Mouse (Mus musculus) stomach, postnatal 0 days (tissue): Measurements from ENCODE around the gene Manea.

Source experiments
- CTCF ChIP-seq: IDR thresholded peaks from 2 replicates; pipeline ENCODE4 v1.5.1; 2016; ENCODE audit warnings: antibody characterized with exemption, low read depth, mild to moderate bottlenecking, moderate library complexity
- EP300 ChIP-seq: optimal IDR thresholded peaks from 2 replicates; pipeline ENCODE3; 2016; ENCODE audit warnings: antibody characterized with exemption

DNA sequence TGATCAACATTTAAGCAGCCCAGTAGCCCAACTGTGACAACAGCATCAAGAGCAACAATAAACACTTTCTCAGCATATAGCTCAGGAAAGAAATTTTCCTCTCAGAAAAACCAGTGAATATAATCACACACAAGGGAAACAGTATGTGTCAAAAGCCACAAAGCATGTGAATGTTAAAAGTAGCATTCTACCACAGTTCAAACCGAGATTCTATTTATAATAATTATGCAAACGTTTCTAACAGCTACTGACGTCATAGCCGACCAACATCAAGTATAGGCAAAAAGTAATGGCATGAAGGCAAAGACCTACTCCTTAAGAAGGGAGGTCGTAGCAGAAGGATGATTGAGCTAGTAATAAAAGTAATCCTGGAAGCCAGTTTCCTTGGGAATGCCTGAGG is 8.1 kb downstream of the Manea start:
- no peak for TF ChIP-seq CTCF
- no peak for TF ChIP-seq EP300
